Mouse (Mus musculus) midbrain, embryonic 13.5 days (tissue): ENCODE measurements around the gene Scnm1. TPM values are rescaled to one million over a fixed set of nuclear protein-coding genes. Genes with fewer than 3 reads are reported as not detected.
"Not testable (repeated sequence)": the region's sequence is repeated elsewhere in the genome, so short reads cannot be mapped to it uniquely, and the experiment has no call there.

Experiments
- ATAC-seq: fragments of 200-750 bp; cut with Nextera tagmentation; 2 replicates; pipeline ENCODE4 v1.8.0; 2017; ENCODE audit warnings: mild to moderate bottlenecking, moderate TSS enrichment, moderate library complexity
- H3K27ac ChIP-seq: fragments of 300-500 bp; sonication (generic); 2 replicates; pipeline ENCODE4 v1.5.1; 2015; ENCODE audit warnings: inconsistent platforms, mild to moderate bottlenecking, moderate library complexity
- H3K27me3 ChIP-seq: fragments of 300-500 bp; sonication (generic); 2 replicates; pipeline ENCODE4 v1.6.1; 2015; ENCODE audit warnings: mild to moderate bottlenecking, inconsistent platforms
- H3K36me3 ChIP-seq: fragments of 300-500 bp; sonication (generic); 2 replicates; pipeline ENCODE4 v1.6.1; 2015; ENCODE audit warnings: mild to moderate bottlenecking, inconsistent platforms
- H3K4me1 ChIP-seq: fragments of 300-500 bp; sonication (generic); replicated peaks from 2 replicates; pipeline ENCODE4 v1.6.1; 2015; ENCODE audit warnings: inconsistent platforms
- H3K4me2 ChIP-seq: fragments of 300-500 bp; sonication (generic); replicated peaks from 2 replicates; pipeline ENCODE4 v1.6.1; 2015; ENCODE audit warnings: moderate library complexity, mild to moderate bottlenecking, inconsistent platforms
- H3K4me3 ChIP-seq: fragments of 300-500 bp; sonication (generic); replicated peaks from 2 replicates; pipeline ENCODE4 v1.5.1; 2015; ENCODE audit warnings: mild to moderate bottlenecking, inconsistent platforms
- H3K9ac ChIP-seq: fragments of 300-500 bp; sonication (generic); replicated peaks from 2 replicates; pipeline ENCODE4 v1.6.1; 2015; ENCODE audit warnings: mild to moderate bottlenecking, inconsistent platforms
- H3K9me3 ChIP-seq: fragments of 300-500 bp; sonication (generic); 2 replicates; pipeline ENCODE4 v1.6.1; 2016; ENCODE audit warnings: mild to moderate bottlenecking, inconsistent platforms
- WGBS: fragments of 180-500 bp; shearing (Covaris S2); methylation state at CpG from one replicate; pipeline ENCODE4 v1.1.7; 2015; 5-methylcytosine and 5-hydroxymethylcytosine counted together
- polyA plus RNA-seq: library from polyadenylated mRNA; unstranded; fragments of >200 nt; fragmentation: Nextera tagmentation; extraction: Ambion mirVana; gene quantifications from 2 replicates; pipeline ENCODE4 v1.2.1, GENCODE M21; 2015

Gene Scnm1
- polyA plus RNA-seq, 1 experiment from 2014 or later, result 103 TPM

DNA sequence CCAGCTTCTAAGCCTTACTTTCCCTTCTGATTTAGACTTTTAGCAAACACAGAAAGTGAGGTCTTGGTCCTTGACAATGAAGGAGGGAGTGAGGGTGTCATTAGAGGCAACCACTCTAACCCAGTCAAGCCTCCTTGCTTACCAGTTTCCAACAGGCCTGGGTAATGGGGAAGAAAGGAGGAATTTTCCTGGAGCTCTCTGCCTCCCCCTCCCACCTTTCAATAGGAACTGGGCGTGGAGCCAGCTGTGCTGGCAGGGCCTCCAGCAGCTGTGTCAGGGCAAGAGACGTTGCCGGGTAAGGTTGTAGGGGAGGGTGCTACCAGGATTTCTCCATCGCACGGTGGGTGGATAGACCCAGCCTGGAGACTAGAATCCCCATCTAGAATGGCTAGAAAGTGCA, 8.8 kb downstream of the Scnm1 start:
- Histone ChIP-seq H3K4me1 (0 out of 2 replicates have a peak, but pooled peaks cover 3% of the 10 kb centered on the region), H3K36me3 (peaks cover 48% of the 10 kb centered on the region), H3K27me3 (no peaks in the 10 kb centered on the region), H3K9me3 (no peaks in the 10 kb centered on the region), H3K9ac (no peak overlapping the region), H3K27ac (0 out of 2 replicates have a peak overlapping the region, but pooled peaks have one; percentile 19), H3K4me2 (no peak overlapping the region), H3K4me3 (no peak overlapping the region)
- no peak for ATAC-seq
- 46% methylated on average over 5 of the region's 5 CpGs for WGBS

DNA sequence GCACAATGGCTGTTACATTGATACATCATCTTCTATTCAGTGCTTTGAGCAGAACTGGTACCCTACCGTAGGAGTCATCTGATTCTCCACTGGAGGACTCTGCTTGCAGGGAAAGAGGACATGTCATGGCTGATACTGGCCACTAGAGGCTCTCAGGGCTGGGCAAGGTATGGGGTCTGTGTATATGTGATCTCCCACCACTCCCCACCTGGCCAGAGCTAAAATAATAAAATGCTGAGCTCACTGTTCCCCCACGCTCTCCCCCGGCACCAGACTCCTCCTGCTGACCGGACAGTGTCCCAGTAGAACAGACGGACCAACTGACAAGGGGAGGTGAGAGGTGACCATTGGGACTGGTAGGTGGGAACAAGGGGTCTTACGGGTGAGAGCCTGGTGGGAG, 9.6 kb downstream of the Scnm1 start, which contains the start of gene Tmod4:
Gene Tmod4, plus strand, starts transcription at position 231 of the 400 bp plus-strand sequence.
- Histone ChIP-seq H3K4me3 (no peak within 1 kb of the TSS), H3K4me2 (no peak within 1 kb of the TSS), H3K9ac (no peak within 1 kb of the TSS), H3K27ac (0 out of 2 replicates have a peak within 1 kb of the TSS, but pooled peaks have one; percentile 19), H3K4me1 (0 out of 2 replicates have a peak, but pooled peaks cover 3% of the 10 kb centered on the region), H3K27me3 (no peaks in the 10 kb centered on the region), H3K36me3 (peaks cover 48% of the 10 kb centered on the region), H3K9me3 (no peaks in the 10 kb centered on the region)
- WGBS, result 72% methylated on average over 6 of the region's 6 CpGs
- peak; percentile 59 for ATAC-seq

DNA sequence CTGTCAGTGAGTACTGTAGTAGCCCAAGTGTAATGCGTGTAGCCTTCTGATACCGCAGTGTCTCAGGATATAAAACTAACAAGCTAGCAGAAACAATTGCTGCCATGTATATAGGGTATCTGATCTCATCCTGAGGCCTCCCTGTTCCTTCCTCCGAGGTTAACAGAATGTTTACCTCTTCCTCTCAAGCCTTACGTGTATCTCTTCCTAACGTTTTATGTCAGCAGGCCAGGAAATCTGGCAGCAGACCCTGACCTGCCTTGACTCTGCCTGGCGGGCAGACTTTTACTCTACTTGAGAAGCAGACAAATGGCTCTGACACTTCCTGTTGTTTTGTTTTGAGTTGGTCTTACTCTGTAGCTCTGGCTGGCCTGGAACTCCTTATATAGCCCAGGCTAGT, 12.2 kb downstream of the Scnm1 start:
- Histone ChIP-seq H3K9ac (no peak overlapping the region), H3K9me3 (no peaks in the 10 kb centered on the region), H3K36me3 (peaks cover 62% of the 10 kb centered on the region), H3K4me3 (no peak overlapping the region), H3K27ac (no peak overlapping the region), H3K4me1 (0 out of 2 replicates have a peak, but pooled peaks cover 3% of the 10 kb centered on the region), H3K27me3 (no peaks in the 10 kb centered on the region), H3K4me2 (no peak overlapping the region)
- WGBS, result 84% methylated on average over 6 of the region's 6 CpGs
- ATAC-seq, result no peak

DNA sequence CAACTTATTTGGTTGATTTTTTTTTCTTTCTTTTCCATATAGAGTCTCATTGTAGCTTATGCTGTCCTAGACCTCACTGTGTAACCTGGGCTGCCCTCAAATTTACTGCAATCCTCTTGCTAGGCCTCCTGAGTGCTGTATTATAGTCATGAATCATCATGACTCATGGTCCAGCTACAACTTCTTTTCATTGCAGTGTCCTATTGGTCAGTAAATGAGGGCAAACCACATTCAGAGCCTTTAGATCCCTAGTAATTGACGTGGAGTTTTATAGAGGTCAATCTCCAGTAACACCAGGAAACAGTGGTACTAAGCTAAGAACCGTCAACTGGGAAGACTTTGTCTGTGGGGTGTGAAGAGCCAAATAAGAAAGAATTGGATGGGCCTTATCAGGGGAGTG, 16.1 kb downstream of the Scnm1 start:
- Histone ChIP-seq H3K9me3 (no peaks in the 10 kb centered on the region), H3K27me3 (no peaks in the 10 kb centered on the region), H3K36me3 (peaks cover 74% of the 10 kb centered on the region), H3K4me3 (no peak overlapping the region), H3K27ac (no peak overlapping the region), H3K4me1 (peaks cover 9% of the 10 kb centered on the region), H3K9ac (no peak overlapping the region), H3K4me2 (no peak overlapping the region)
- no peak for ATAC-seq
- 95% methylated on average over 2 of the region's 2 CpGs for WGBS

DNA sequence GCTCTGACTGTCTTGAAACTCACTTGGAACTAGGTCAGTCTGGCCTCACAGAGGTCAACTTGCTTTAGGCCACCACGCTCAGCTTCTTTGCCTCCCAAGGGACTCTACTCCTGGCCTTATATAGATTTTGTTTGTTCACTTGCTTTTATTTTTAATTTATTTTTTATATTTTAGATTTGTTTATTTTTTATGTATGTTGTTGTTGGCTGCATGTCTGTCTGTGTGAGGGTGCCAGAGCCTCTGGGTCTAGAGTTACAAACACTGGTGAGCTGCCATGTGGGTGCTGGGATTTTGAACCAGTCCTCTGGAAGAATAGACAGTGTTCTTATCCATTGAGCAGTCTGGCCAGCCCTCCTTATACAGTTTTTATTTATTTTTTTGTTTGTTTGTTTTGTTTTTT, 21.1 kb downstream of the Scnm1 start:
- Histone ChIP-seq H3K36me3 (peaks cover 25% of the 10 kb centered on the region), H3K4me2 (peak overlapping the region; percentile 52; the same call in 1 of the 2 replicates), H3K9me3 (no peaks in the 10 kb centered on the region), H3K27me3 (no peaks in the 10 kb centered on the region), H3K4me1 (peaks cover 19% of the 10 kb centered on the region), H3K4me3 (peak overlapping the region; percentile 82; the same call in 1 of the 2 replicates), H3K27ac (no peak overlapping the region), H3K9ac (peak overlapping the region; percentile 36; the same call in 1 of the 2 replicates)
- WGBS, result 96% methylated on average over 1 of the region's 1 CpGs
- no peak for ATAC-seq

DNA sequence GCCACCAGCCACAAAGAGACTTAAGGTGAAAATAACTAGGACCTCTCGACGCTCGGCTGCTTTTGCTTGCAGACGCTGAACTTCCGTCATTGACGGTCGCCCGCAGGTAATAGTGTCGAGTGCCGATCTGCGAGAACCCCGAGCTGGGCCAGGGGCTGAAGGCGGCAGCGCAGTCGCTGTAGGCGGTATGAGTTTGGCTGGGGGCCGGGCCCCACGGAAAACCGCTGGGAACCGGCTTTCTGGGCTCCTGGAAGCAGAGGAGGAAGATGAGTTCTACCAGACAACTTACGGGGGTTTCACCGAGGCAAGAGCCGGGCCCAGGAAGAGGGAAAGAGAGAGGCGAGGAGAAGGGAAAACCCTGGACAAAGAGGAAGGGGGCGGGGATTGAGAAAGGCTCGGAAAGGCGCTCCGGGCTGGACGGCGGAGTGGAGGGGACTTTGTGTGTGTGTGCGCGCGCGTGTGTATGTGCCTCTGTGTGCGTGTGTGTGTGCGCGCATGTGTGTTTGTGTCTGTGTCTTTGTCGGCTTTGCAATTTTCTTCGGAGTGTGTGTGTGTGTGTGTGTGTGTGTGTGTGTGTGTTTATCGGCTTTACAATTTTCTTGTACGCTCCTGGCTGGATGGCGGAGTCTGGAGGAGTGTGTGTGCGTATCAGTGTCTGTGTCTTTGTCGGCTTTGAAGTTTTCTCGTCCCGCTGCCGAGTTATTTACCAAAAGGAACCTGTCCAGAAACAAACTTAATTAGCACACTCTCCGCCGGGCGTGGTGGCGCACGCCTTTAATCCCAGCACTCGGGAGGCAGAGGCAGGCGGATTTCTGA, 22.7 kb downstream of the Scnm1 start, which contains the start of gene Vps72:
Gene Vps72, plus strand, starts transcription at position 112 of the 816 bp plus-strand sequence.
- Histone ChIP-seq H3K4me2 (peak within 1 kb of the TSS; percentile 52), H3K4me3 (peak within 1 kb of the TSS; percentile 82), H3K9ac (peak within 1 kb of the TSS; percentile 85), H3K9me3 (no peaks in the 10 kb centered on the region), H3K27me3 (no peaks in the 10 kb centered on the region), H3K27ac (peak within 1 kb of the TSS; percentile 95), H3K4me1 (peaks cover 19% of the 10 kb centered on the region), H3K36me3 (peaks cover 16% of the 10 kb centered on the region)
- WGBS, result 1% methylated on average over 54 of the region's 54 CpGs
- ATAC-seq, result peak; percentile 74

DNA sequence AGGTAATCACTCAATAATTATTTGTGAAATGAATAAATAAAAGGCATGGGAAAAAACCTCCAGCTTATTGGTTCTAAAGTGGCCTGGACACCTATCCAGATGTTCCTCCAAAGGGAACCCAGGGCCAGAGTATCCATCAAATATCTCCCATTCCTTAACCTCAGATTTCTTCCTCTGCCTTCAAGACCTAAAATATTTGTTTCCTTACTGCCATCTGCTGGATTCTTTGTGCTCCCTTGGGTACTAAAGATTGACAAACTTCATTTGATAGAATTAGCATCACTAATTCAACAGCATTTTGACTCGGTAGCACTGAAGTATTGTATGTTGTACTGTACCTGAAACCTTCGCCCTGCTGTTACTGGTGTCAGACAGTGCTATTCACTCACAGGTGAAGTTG, 25.9 kb downstream of the Scnm1 start:
- no peak for ATAC-seq
- H3K4me1 ChIP-seq, result peaks cover 24% of the 10 kb centered on the region
- 72% methylated on average over 2 of the region's 2 CpGs for WGBS
- no peaks in the 10 kb centered on the region for H3K9me3 ChIP-seq
- no peaks in the 10 kb centered on the region for H3K27me3 ChIP-seq
- H3K4me2 ChIP-seq, result no peak overlapping the region
- H3K9ac ChIP-seq, result no peak overlapping the region
- no peak overlapping the region for H3K27ac ChIP-seq
- no peaks in the 10 kb centered on the region for H3K36me3 ChIP-seq
- H3K4me3 ChIP-seq, result no peak overlapping the region

DNA sequence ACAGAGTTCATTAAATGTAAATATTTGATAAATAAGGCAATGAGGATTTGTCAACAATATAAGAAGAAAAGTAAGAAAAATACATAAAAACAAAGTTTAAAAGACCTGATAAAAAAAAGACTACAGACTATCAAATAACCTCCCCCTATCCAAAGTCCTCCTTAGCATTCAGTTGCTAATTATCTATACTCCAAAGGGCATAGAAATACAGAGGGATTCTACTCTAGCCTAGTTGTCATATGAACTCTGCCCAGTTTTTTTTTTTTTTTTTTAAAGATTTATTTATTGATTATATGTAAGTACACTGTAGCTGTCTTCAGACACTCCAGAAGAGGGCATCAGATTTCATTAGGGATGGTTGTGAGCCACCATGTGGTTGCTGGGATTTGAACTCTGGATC, 26.5 kb downstream of the Scnm1 start:
- not testable (repeated sequence) for H3K27ac ChIP-seq, ATAC-seq, H3K36me3 ChIP-seq, H3K9ac ChIP-seq, H3K27me3 ChIP-seq, H3K9me3 ChIP-seq
- peaks cover 21% of the 10 kb centered on the region for H3K4me1 ChIP-seq
- peak overlapping the region; percentile 86 for H3K4me3 ChIP-seq
- peak overlapping the region; percentile 55 for H3K4me2 ChIP-seq

DNA sequence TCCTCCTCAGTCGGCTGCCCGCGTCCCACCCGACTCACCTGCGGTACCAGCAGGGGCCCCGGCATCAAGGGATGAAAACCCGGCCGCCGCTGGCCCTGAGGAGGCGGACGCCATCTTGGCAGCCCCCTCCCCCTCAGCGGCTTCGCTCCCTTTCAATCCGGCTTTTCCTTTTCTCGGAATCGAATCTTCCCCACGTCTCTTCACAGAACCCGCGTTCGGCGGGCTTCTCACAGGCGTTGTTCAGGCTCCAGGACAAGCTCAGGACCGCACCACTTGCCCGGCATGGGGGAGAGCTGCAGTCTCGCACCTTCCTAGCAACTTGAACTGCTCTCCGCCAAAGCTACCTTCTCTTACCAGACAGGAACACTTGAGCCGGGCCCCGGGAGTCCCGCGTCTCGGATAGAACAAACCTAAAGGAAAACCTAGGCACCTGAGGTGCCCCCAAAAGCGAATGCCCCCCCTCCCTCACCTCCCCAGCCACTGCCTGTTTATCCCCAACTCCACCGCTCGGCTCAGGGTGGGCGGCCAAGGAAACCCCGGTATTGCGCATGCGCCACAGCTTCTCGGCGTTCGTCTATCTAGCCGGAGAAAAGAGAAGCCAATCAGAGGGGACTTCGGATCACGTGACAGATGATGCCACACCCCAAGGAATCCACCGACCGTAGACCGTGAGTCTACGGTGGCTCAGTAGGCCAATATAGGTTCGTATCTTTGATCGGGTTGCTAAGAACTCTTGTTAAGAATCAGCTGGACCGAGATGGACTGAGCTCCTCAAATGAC, 27.3 kb downstream of the Scnm1 start, which contains the start of gene Pip5k1a:
Gene Pip5k1a, minus strand, starts transcription at position 593 of the 780 bp plus-strand sequence.
- ATAC-seq, result peak; percentile 92
- peaks cover 22% of the 10 kb centered on the region for H3K4me1 ChIP-seq
- H3K27ac ChIP-seq, result peak within 1 kb of the TSS; percentile 87
- peaks cover 5% of the 10 kb centered on the region; the same call in 1 of the 2 replicates for H3K36me3 ChIP-seq
- H3K27me3 ChIP-seq, result no peaks in the 10 kb centered on the region
- peak within 1 kb of the TSS; percentile 86 for H3K4me3 ChIP-seq
- under 1% methylated on average over 51 of the region's 51 CpGs for WGBS
- H3K9me3 ChIP-seq, result no peaks in the 10 kb centered on the region
- H3K4me2 ChIP-seq, result peak within 1 kb of the TSS; percentile 76
- H3K9ac ChIP-seq, result peak within 1 kb of the TSS; percentile 88

DNA sequence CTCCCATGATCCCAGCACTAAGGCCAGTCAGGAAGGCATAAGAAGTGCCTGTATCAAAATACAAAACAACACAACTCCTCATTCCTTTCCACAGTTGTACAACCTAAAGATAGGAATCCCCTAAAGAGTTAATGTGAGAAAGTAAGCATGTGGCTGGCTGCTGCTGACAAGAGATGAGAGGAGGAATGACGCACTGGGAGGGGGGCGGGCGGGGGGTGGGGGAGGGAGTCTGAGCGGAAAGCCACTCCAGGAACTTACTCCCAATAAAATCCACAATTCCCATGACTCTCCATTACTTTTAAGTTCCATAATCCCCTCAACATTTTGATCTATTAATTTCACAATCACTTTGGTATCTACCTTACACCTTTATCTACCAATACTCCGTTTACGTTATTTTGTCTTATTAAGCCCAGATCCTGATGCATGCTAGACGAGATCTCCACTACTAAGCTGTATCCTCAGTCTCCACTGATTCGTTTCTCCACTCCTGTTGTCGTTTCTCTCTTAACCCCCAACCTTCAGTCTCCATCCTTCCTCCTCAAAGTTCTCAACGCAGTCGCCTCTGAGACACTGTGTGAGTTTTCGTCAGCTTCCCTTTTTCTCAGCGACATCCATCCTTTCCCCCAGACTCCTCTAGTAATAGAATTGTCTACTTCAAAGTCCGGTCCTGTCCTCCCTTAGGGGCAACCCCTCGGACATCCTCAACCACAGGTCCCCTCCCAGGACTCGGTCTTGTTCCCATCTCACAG, 28.0 kb downstream of the Scnm1 start:
- peak overlapping the region; percentile 88 for H3K9ac ChIP-seq
- H3K4me2 ChIP-seq, result peak overlapping the region; percentile 76
- WGBS, result 4% methylated on average over 16 of the region's 16 CpGs
- H3K27ac ChIP-seq, result peak overlapping the region; percentile 87
- H3K4me1 ChIP-seq, result peaks cover 30% of the 10 kb centered on the region
- H3K4me3 ChIP-seq, result peak overlapping the region; percentile 86
- no peaks in the 10 kb centered on the region for H3K9me3 ChIP-seq
- no peaks in the 10 kb centered on the region for H3K27me3 ChIP-seq
- no peak for ATAC-seq
- peaks cover 13% of the 10 kb centered on the region; the same call in 1 of the 2 replicates for H3K36me3 ChIP-seq

DNA sequence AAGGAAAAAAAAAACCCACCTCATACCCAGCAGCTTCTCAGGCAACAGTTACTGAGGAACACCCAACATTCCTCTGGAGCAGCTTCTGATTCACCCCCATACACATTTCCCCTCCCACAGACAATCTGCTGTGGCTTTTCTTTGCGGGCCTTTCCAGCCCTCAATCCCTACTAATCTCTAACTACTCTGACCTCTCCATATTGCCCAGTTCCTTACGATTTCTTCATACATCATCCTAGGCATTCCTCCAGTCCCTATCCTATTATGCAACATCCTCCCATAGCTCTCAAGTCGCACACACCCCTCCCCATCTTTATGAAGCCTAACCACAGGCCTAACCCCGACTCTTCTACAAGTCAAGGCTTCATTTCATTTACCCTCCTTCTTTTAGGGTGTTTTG, 28.7 kb downstream of the Scnm1 start:
- no peaks in the 10 kb centered on the region for H3K27me3 ChIP-seq
- H3K36me3 ChIP-seq, result peaks cover 13% of the 10 kb centered on the region; the same call in 1 of the 2 replicates
- peak overlapping the region; percentile 76 for H3K4me2 ChIP-seq
- peaks cover 31% of the 10 kb centered on the region for H3K4me1 ChIP-seq
- no peak overlapping the region for H3K27ac ChIP-seq
- WGBS, result 69% methylated on average over 4 of the region's 4 CpGs
- H3K9me3 ChIP-seq, result no peaks in the 10 kb centered on the region
- peak overlapping the region; percentile 86 for H3K4me3 ChIP-seq
- peak overlapping the region; percentile 88 for H3K9ac ChIP-seq
- no peak for ATAC-seq
